Mouse (Mus musculus): ENCODE measurements around the gene Klra10. TPM values are rescaled to one million over a fixed set of nuclear protein-coding genes. Genes with fewer than 3 reads are reported as not detected.

The Klra10 gene
- not detected in 2 replicates for polyA plus RNA-seq (2012; rRNA removed)

DNA sequence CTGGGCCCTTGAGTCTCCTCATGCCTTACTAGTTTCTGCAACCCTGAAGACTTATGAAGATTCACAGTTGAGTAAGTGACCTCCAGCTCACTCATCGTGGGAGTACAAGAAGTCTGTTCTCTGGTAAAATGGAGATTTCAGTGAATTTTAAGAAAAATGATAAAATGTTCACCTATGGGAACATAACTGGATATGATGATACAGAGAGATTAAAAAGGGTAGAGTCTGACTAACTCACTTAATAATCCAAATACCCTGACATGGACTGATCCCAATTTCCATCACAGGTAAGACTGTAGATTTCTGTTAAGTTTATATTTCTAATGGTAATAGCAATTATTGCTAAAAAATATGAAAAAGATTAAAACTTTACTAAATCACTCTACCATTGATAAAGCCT, at the start of gene Klra10:
Gene Klra10 (minus strand): TSS at position 101 of the 400 bp plus-strand sequence.

GRCm38 (mm10) chr6:130233222-130233621, 48.5 kb downstream of the Klra10 start, which contains the start of gene Klra7:
Klra7 (minus strand) TSS chr6:130233322.

Other genes with a start within 250 kb of the Klra10 start
- not detected in 2 replicates for gene Klra4, start 214.7 kb downstream of the Klra10 start, polyA plus RNA-seq (2012; rRNA removed)
- gene Klra8, start 152.0 kb downstream of the Klra10 start, polyA plus RNA-seq (2012; rRNA removed): not detected in 2 replicates
- not detected in 2 replicates for gene Klra9, start 88.8 kb downstream of the Klra10 start, polyA plus RNA-seq (2012; rRNA removed)
- gene Klra7, start 48.6 kb downstream of the Klra10 start, polyA plus RNA-seq (2012; rRNA removed): not detected in 2 replicates
- not detected in 2 replicates for gene Klra3, start 55.6 kb upstream of the Klra10 start, polyA plus RNA-seq (2012; rRNA removed)
- not detected in 2 replicates for gene Klra1, start 104.9 kb upstream of the Klra10 start, polyA plus RNA-seq (2012; rRNA removed)